Mouse (Mus musculus) brain, embryonic 14.5 days (tissue): ENCODE measurements around the gene Fibcd1.

Experiments used
- CTCF ChIP-seq: fragments of 200-500 bp; IDR thresholded peaks from 2 replicates; pipeline ENCODE4 v1.5.1; 2012; ENCODE audit warnings: inconsistent platforms, mild to moderate bottlenecking, moderate library complexity, borderline replicate concordance; ENCODE audit not compliant: insufficient read depth, insufficient read length; ENCODE audit errors: extremely low read depth
- POLR2A ChIP-seq: fragments of 200-500 bp; IDR thresholded peaks from 2 replicates; pipeline ENCODE4 v1.6.1; 2012; ENCODE audit warnings: mild to moderate bottlenecking, inconsistent platforms, borderline replicate concordance; ENCODE audit not compliant: poor library complexity, insufficient read depth, insufficient read length, severe bottlenecking; ENCODE audit errors: extremely low read depth

- no peak for TF ChIP-seq CTCF
- TF ChIP-seq POLR2A, result no peak
Observed at GRCm38 (mm10) chr2:31811086-31811958, 34.5 kb downstream of the Fibcd1 start.
